Mouse (Mus musculus) myocyte (in vitro differentiated cells): Measurements from ENCODE around the gene Exoc3l.

Source experiments
- POLR2A ChIP-seq: IDR thresholded peaks from one replicate; pipeline ENCODE4 v1.6.1; 2011; ENCODE audit warnings: low read depth, mild to moderate bottlenecking, control low read depth, moderate library complexity; ENCODE audit not compliant: insufficient read length
- SRF ChIP-seq: IDR thresholded peaks from one replicate; pipeline ENCODE4 v1.6.1; 2011; ENCODE audit warnings: low read depth; ENCODE audit not compliant: control insufficient read depth, insufficient read length
- TCF12 ChIP-seq: IDR thresholded peaks from one replicate; pipeline ENCODE4 v1.6.1; 2011; ENCODE audit warnings: mild to moderate bottlenecking, control low read depth; ENCODE audit not compliant: poor library complexity, insufficient read depth, severe bottlenecking
- USF1 ChIP-seq: IDR thresholded peaks from one replicate; pipeline ENCODE4 v1.6.1; 2011; ENCODE audit warnings: low read depth, mild to moderate bottlenecking, control low read depth, moderate library complexity

DNA sequence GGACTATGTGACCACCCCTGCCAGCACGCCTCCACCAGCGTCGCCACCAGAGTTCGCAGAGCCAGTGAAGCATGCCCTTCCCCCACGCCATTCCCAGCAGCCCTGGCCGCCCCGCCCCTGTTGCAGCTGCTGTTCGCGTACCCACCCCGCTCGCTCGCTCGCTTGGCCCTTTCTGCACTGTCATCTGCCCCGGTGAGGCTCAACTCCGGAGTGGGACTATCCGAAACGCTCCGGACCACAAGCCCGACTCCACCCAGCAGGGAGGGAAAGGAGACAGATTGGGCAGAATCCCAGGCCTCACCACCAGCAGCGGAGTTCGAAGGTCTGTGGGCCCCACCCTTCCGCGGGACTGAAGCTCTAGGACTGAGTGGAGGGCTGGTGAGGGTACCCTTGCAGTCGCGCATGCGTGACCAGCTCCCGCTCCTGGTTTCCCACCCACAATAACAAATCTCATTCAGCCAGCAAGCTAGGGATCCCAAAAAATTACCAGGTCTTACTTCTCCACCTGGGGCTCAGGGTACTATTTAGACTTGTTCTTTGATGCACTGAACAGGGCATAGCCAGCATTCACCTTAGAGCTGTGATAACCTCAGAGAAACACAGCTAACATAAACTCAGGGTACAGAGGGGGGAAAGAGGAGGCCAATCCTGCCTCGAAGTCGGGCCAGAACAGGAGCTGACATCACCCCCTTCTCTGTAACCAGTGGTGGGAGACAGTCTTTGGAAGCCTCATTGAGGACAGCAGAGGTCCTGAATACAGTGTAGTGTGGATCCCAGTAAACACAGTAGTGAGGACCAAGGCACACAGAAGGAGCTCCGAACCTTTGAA lies 19.4 kb downstream of the Exoc3l start:
- TF ChIP-seq USF1, result no peak
- TF ChIP-seq POLR2A, result peak; percentile 90
- TF ChIP-seq SRF, result peak; percentile 43
- peak; percentile 30 for TF ChIP-seq TCF12
